Mouse (Mus musculus) lung, adult 2 months (tissue): Measurements from ENCODE around the gene Draxin.

Experiments used
- CTCF ChIP-seq: fragments of 200-500 bp; IDR thresholded peaks from 2 replicates; pipeline ENCODE4 v1.5.1; 2011; ENCODE audit warnings: mild to moderate bottlenecking, low read length, control low read depth; ENCODE audit not compliant: insufficient read depth
- POLR2A ChIP-seq: fragments of 200-500 bp; IDR thresholded peaks from 2 replicates; pipeline ENCODE4 v1.6.1; 2011; ENCODE audit warnings: low read depth, mild to moderate bottlenecking, control low read depth, low read length, borderline replicate concordance; ENCODE audit errors: extremely low read depth

GRCm38 (mm10) chr4:148139767-148140097, 9.2 kb upstream of the Draxin start:
- TF ChIP-seq CTCF (no peak), POLR2A (no peak)
